Mouse (Mus musculus) right cerebral cortex, postnatal 36 days (tissue): ENCODE measurements at regions not wholly inside any gene's neighbourhood (a gene's known extent, or its start where the extent isn't known, plus 50 kb on each side); places are given as distances from the start of the nearest gene placed in this dataset.

Source experiments
- DNase-seq, 2 experiments: peaks; one replicate each; pipeline ENCODE4 v3.0.0; 2022; ENCODE audit warnings: low spot score in 2 of 2, mixed read lengths in 1 of 2

DNA sequence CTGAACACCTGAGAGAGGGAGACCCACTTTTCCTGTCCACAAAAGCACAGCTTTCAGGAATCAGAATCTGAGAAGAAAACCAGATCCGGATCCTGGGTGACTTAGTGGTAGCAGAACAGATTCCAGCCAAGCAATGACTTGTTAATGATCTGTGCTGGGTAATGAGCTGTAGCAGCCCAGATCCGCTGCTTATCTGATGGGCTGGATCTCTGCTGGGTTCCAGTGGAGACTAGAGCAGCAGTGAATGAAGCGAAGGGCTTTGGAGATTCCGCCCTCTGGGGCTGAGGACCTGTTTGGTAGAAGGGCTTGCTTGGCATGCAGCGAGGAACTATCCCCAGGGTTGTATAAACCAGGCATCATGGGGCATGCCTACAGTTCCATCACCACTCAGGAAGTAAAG lies 156.3 kb downstream of the Maf start:
- DNase-seq: no peak

DNA sequence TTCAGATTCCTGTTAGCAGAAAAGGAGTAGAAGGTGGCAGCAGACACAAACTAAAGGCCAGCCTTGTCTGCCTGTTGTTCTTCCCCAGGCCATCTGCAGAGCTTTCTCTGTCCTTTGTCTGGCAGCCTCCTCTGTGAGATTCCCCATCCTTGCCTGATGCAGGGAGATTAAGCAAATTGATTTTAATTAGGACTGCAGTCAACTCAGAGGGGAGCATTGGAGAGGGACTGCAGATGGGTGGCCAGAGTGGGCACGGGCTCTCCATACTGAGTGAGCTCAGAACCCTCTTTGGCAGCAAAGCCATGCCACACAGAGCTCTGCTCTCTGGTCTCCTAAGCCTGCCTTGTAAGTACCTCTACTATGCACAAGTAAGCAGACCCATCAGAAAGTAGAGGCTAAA lies 158.5 kb downstream of the Maf start:
- DNase-seq: no peak

DNA sequence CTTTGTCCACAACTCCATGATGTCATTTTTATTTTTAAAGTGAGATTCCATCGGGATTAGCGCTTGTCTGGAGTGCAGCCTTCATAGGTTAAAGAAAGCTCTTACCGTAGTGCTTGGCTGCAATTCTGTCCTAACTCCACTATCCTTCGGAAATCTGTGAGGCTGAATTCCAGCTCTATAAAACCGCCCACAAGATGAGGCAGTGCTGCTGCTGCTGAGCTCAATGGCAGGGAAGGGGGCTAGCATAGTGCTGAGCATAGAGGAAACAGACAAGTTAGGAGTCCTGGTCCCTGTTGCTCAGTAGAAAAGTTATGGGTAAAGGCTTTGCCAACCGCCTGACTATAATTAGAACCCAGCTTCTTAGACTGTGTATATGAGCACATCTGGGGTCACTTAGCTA lies 163.5 kb downstream of the Maf start:
- no peak for DNase-seq

DNA sequence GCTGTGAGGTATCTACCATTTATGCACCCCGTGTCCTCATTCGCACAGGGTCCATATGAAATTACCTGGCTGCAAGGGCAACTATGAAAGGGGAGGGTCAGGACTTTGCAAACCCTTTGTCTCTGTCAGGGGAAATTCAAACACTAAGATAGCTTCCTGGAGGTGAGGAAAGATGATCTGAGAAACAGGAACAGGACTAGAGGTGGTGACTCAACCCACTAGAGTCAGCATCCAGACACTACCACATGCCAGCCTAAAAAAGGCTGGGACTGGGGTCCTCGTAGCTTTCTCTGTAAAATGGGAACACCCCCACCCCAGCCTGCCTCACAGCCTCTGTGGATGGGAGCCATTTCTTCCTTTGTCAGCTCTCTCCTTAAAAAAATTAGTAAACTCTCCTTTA lies 164.7 kb downstream of the Maf start:
- no peak for DNase-seq

DNA sequence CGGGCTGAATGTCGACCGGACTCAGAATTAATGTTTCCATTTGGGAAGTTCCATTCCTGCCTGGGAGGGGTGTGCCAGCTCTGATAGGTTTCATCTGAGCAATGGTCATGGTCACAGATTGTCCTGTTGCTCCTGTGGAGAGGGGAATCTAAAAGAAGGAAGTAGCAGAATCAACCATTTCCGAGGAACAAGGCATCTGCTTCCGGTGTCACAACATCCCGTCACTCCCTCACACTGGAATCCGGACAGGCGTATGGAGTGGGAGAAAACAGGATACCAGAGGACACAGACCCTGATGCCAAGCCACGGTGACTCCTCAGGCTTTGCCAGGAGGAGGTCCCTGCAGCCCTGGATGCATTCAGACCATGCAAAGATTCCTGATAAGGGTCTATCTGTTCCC lies 168.0 kb downstream of the Maf start:
- no peak for DNase-seq

DNA sequence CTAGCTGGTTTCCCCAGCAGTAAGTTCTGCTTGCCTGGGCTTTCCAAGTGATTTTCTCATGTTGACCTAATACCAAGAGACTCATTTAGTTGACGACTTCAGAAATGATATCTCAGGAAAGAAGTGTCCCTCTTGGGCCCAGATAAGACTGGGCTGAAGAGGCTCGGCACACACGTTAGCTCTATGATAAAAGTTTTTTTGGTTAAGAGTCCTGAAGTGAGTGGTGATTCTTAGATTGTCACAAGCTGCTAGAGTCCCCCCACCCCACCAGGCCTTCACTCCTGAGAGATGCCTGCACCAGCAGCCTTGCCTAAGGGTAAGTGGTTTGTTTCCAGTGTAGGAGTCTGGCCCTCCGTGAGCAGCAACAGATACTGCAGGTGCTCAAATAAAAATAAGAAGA lies 169.4 kb downstream of the Maf start:
- no peak for DNase-seq

DNA sequence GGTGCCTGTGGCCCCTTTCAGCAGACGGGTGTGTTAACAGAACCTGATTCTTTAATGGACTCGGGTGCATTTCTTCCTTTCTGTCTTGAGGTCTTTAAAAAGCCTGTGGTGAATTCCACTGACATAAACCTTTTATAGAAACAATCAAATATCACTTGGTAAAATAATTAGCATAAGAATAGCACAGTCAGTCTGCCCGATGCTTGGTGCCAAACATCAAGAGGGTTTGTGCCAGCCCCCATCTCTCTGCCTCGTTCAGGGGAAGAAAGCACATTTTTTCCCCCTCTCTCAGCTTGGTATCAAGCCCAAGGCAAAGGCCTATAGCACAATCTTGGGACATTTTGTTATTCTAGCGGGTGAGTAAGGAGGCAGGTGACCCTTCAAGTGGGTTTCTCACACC lies 169.8 kb downstream of the Maf start:
- no peak for DNase-seq

DNA sequence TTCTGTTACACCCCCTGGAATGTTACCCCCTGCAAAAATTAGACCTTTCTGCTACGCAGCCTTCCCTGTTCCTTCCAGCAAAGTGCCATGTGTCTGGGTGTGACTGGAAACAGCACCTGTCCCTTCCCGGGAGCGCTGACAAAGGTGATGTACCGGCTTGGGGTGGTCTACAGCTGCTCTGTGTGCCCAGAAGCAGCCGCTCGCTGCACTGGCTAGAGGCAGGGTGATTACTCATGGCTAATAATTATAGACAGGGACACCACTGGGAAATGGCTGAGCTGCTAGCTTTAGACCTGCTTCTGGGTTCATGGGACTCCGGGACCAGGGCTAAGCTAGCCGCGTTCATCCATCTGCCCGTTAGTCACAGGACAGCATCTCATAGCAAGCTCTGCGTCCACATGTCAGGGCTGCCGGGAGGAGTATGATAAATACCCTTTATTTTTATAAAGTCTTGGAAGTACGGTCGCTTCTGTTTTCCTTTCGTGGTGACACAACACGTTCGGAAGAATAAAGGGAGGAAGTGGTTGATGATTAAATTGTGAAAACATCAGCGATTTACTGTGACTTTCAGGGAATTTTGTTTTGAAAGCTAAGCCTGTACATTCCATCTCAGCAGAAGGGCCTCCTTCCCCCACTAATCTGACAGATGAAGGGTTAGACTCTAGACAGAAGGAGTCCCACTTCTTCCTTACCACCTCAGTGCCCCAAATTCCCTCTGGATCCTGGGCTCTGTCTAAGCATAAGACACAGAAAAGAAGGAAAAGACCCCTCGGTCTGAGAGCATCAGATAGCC lies 170.8 kb downstream of the Maf start:
- DNase-seq: no peak

DNA sequence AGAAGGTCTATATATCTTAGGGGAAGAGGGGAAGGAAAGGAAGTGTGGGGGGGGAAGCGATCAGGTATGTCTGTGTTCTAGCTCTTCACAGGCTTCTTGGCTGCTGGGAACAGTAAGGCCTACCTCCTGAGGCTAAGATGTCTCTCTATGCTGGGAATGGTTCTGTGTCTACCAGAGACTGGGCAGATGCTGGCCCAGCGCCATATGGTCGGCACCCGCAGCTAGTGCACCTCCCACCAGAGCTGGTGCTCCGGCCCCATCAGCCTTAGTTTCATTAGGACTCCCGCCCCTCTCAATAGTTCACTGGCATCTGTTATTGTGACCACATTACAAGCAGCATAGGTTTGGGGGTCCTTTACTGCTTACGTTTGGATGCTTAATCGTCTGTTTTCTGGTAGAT lies 171.6 kb downstream of the Maf start:
- no peak for DNase-seq

DNA sequence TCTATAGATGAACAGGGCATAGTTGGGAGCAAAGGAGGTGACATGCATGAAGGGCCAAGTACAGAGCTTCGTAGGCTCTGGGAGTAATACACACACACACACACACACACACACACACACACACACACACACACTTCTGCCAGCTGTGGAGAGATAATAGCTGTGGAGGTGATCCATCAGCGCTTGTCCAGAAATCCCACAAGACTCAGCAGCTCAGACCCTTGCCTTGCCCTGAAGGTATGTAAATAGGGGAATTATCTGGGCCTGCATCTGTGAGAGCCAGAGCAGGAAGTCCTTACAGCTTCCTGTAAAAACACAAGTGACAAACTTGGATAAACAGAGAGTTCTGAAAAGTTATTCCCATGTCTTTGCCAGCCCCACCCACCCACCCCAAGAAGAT lies 173.6 kb downstream of the Maf start:
- DNase-seq: no peak

DNA sequence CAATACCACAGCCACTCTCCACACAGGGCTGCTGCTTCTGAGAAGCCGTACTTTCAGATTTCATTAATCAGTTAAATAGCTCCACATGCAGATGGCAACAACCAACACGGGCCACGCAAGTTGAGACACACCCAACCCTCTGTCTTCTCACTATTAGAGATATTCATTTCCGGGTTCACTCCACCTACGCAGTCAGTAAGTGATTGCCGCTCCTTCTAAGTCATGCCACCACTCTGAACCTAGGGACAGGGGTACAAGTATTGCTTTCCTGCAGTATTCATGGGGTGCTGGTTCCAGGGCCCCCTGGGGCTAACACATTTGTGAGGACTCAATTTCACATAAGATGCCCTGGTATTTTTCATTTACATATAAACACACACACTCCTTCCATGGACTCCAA lies 176.3 kb downstream of the Maf start:
- no peak for DNase-seq

DNA sequence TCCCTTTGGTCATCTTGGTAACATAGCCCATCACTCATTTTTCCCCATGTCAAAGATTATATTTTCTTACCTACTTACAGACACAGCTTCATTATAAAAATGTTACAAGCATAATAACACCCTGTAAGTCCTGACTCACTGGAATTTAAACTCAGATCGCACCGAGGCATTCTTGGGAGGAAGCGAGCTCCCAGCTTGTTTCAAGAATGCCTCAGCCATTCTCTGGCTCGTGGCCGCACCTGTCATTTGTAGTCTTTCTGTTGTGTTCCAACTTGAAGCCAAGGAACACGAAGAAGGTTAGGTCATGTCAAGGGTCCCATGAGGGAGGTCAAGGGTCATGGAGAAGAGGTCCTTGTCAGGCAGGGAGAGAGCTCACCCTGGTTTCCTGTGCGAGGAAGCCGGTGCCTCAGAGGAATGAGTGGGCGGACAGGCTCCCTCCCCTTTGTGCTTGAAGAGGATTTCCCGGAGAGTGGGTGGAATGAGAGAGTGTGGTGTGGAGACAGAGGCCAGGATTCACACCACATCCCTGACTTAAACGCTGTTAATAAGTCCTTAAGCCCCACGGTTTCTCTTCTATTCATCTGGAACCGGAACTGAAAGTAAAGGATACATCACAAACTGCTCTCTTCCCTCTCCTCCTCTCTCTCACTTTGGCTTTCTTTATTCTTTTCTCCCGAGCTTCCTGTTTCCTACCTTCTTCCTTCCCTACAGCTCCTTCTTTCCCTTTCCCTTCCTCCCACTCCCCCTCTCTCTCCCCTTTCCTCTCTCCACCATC lies 177.8 kb downstream of the Maf start:
- DNase-seq: peak; percentile 6 to 10

DNA sequence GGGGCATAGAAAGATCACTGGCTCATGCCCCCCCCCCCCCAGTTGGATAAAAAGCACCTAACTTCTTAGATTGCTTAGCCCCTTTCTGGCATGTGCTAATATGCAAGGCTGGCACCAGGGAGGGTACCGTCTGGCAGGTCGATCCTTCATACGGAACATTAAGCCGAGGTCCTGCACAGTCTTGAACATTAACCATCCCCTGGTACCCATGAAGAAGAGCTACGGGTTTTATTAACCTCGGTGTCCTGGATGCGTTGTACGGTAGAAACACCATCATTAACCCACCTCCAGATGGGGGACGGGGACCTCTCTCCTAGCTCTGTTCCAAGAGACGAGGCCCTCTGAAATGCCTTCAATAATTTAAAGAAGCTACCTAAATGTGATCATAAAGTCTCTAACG lies 178.7 kb downstream of the Maf start:
- DNase-seq: no peak

DNA sequence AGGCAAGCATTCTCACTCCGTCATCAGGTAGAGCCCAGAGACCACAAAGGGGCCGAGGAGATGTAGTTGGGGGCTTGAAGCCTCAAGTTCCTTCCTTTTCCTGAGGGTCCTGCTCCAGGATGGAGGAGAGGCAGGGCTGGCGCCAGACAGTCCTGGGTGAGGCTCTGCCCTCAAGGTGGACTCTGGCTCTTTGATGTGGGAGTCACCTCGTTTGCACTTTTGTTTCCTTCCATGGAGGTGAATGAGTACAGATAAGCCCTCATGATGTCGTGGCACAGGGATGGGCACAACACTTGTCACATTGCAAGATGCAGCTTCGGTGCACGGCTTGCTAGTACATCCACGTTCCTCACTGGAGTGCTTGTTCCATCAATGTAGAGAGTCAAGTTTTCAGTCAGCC lies 182.4 kb downstream of the Maf start:
- DNase-seq: no peak

DNA sequence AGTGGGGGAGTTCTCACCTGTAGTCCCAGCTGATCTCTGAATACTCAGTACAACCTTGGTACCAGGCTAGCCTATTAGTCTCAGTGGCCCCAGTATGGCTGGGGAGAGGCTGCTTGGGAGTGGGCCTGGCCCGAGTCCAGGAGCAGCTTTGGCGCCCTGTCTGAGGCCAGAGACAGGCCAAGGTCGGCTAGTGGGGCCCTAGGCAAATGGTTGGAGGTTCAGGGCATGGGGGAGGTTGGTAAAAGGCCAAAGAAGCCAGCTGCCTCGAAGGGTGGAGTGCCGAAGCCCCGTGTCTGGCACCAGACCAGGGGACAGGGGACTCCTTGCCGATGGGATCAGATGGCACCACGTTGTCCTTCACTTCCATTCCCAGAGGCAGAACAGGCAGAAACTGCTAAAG lies 182.9 kb downstream of the Maf start:
- DNase-seq: no peak

DNA sequence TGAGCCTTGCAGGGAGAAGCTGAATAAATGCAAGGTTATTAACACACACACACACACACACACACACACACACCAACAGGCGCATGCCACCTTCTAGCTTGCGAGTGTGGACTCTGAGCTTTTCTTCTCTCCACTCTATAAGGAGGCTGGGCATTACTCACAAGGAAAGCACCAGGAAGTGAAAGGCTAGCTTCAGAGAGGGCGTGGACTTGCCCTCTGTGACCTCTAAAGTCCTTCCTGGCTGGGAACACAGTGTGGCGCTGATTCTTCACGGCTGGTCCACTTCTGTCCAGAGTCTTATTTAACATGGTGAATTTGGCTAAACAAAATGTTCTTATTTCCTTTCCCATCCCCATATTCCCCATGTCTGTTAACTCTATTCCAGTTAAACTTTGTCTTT lies 185.1 kb downstream of the Maf start:
- DNase-seq: no peak

DNA sequence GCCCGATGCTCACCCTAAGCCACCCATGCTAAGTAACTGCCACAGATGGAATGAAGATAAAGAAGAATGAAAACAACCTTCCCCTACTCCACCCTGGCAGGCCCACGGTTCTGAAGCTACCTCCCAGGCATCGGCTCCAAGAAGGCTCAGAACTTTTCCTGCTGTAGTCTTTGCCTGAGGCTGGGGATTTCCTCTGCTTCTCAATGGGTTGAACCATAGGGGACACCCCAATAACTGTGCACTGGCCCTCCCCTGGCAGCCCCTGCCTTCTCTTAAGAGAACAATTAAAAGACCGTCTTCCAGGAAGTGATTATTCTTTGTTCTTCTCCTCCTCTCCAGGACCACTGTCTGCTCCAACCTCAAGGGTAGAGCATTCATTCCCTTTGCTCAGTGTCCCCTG lies 191.9 kb downstream of the Maf start:
- DNase-seq: no peak

DNA sequence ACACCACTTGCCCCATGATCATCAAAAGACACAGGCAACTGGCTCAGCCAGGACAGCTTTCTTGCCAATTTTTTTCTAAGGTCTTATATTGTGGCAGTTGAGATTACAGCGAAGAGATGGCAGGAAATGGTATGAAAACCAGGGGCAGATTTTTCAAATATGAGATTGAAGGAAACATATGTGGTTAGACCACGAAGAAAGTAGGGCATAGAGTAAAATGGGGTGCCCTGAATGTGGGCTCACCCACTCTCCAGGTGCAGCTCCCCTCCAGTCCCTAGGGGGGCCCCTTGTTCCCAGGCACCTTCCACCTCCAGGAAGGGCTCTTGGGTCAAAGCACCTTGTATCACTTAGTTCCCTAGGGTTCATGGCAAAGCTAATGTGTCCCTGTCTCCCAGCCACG lies 193.1 kb downstream of the Maf start:
- DNase-seq: no peak

DNA sequence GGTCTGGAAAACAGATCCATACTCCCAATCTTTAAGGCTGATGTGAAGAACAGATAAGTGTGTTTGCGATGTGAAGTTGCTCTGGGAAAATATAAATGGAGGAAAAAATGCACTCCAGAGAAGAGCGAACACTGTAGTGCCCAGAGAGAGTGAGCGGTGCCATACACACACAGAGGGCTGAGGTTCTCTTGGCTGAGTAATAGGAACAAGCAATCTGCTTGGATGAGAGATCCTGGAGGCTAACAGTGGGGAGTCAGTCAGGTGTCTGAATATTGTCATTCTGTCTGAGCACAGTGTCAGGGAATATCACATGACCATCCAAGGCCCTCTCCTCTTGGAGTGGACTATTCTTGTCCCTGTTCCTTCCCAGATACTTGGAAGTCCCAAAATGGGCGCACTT lies 200.4 kb downstream of the Maf start:
- no peak for DNase-seq

DNA sequence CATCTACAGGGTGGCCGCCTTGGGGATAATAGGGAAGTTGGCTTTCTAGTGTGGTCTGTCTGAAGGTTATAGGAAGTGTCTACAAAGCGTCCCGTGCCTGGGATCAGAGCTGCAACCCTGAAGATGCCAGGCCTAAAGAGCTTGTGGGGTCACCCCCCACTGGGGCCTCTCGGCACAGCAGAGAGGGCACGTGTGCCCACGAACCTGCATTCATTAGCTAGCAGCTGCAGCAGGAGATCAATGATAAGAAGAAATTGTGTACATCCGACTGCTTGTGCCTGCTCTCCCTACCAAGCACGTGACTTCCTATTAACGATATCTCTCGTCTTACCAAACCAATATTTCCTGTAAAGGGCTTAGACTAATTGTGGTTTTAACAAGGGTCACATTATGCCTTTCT lies 200.9 kb downstream of the Maf start:
- DNase-seq: no peak

DNA sequence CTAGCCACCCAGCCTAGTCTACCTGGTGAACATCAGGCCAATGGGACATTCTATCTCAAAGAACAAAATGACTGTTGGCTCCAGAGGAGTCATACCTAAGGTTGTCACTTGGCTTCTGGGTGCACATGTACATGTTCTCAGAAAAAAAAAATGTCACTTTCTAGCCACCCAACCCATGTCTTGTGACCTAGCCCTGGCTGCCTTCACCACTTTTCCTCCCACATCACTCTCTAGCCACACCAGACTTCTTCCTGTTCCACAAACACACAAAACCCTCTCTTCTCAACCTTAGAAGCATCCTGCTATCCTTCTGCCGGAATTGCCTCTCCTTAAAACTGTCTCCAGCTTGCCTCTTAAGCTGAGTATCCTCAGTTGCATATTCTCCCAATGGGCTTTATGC lies 211.6 kb downstream of the Maf start:
- no peak for DNase-seq

DNA sequence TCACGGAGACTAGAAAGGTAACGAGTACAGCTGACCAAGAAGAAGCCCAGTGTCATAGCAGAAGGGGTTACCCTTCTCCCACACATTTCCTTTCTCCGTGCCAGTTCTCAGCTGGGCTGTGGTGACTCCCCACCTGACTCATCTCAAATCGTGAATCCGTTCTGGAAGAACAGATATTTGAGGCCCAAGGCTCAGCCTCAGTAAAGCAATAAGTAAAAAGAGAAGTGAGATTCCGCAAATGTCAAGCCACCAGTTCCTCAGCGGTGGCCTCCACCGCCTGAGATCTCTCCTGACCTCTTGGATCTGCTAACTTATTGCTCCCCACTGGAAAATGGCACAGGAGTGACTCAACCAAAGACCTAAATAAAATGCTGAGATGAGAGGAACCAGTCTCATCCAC lies 213.2 kb downstream of the Maf start:
- no peak for DNase-seq

DNA sequence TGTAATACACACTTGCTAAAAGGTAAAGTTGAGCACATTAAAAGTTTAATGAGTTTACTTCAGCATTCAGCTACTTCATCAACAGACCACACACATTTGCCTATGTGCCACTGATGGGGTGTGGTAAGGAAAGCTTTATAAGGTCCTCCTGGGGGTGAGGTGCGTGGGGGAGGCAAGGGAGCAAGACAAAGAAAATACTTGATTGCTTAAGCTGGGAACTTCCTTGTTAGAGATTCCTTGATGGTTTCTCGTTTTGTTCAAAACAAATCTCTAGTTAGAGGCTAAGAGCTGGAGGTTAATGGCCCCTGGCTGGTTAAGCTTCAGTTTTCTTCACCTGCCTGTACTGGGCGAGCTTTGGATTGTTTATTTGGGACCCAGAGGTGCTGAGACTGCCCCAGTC lies 220.7 kb downstream of the Maf start:
- no peak for DNase-seq

DNA sequence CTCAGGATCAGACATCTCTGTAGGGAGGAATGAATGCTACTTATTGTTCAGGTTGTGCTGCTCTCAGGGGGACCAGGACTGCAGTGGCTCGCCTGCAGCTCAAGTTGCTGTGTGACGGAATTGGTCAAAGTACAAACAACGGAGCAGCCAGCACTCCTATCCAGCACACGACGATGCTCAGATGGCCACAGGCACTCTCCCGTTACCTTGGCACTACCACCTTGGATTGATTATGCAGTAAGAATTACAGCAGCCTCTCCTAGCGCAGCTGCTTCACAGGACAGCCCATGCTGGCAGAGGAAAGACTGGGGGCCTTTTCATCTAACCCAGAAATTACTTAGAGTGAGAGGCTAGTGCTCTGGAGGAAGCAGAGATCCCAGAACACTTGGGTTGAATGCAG lies 226.5 kb downstream of the Maf start:
- DNase-seq: no peak
